Mouse (Mus musculus): Measurements from ENCODE around the gene Coq9.
A peak's percentile ranks its signal among the peaks of the same experiment; 100 is the strongest.
"Not testable (repeated sequence)": the region's sequence is repeated elsewhere in the genome, so short reads cannot be mapped to it uniquely, and the experiment has no call there.

Gene Coq9

GRCm38 (mm10) chr8:94821381-94821780 lies 16.7 kb upstream of the Coq9 start:
- DNase-seq (ENCODE audit: low spot score in 2 of 2) = no peak

- DNase-seq (ENCODE audit: low spot score in 2 of 2) = peak; percentile 34 to 54
Measured at GRCm38 (mm10) chr8:94822637-94823560, 15.2 kb upstream of the Coq9 start.

- DNase-seq (ENCODE audit: low spot score in 2 of 2) = no peak
Measured at GRCm38 (mm10) chr8:94825170-94825569, 13.0 kb upstream of the Coq9 start.

GRCm38 (mm10) chr8:94826210-94826609 lies 11.9 kb upstream of the Coq9 start:
- DNase-seq (ENCODE audit: low spot score in 2 of 2) = no peak

GRCm38 (mm10) chr8:94828284-94828683 lies 9.8 kb upstream of the Coq9 start:
- DNase-seq (ENCODE audit: low spot score in 2 of 2) = no peak

GRCm38 (mm10) chr8:94833901-94834405 lies 4.2 kb upstream of the Coq9 start:
- DNase-seq (ENCODE audit: low spot score in 2 of 2) = not testable (repeated sequence)

DNA sequence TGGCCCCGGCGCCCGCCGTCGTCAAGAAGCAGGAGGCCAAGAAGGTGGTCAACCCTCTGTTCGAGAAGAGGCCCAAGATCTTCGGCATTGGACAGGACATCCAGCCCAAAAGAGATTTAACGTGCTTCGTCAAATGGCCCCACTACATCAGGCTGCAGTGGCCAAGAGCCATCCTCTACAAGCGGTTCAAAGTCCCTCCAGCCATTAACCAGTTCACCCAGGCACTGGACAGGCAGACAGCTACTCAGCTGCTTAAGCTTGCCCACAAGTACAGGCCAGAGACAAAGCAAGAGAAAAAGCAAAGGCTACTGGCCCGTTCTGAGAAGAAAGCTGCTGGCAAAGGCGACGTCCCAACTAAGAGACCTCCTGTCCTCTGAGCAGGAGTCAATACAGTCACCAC lies 2.4 kb upstream of the Coq9 start:
- not testable (repeated sequence) for DNase-seq (ENCODE audit: low spot score in 2 of 2)

GRCm38 (mm10) chr8:94836456-94837240 lies 1.5 kb upstream of the Coq9 start:
- no peak for DNase-seq (ENCODE audit: low spot score in 2 of 2)

- peak; percentile 50 to 53 for DNase-seq (ENCODE audit: low spot score in 2 of 2)
Measured at GRCm38 (mm10) chr8:94838600-94838999, 479 bp downstream of the Coq9 start.

GRCm38 (mm10) chr8:94841183-94841582 lies 3.1 kb downstream of the Coq9 start:
- no peak for DNase-seq (ENCODE audit: low spot score in 2 of 2)

GRCm38 (mm10) chr8:94850049-94850448 lies 11.9 kb downstream of the Coq9 start:
- no peak for DNase-seq (ENCODE audit: low spot score in 2 of 2)

DNA sequence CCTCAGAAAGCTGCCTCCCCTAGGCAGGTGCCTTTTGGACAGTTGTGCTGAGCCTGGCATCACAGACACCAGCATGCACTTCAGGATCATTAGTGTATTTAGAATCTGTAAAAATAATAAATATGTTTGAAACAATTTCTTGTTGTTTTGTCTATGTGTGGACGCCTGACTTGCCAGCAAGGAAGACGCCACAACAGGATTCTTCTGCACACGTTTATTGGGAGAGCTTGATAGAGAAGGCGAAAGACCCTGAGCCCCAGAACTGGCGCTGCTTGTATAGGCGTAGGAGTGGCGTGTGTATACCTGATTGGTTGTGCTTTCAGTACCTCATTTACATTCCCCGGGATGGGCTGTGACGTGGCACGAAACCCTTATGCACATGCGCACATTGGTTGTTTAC lies 16.6 kb downstream of the Coq9 start:
- not testable (repeated sequence) for DNase-seq (ENCODE audit: low spot score in 2 of 2)

GRCm38 (mm10) chr8:94857011-94857345 lies 18.9 kb downstream of the Coq9 start:
- no peak for DNase-seq (ENCODE audit: low spot score in 2 of 2)

DNA sequence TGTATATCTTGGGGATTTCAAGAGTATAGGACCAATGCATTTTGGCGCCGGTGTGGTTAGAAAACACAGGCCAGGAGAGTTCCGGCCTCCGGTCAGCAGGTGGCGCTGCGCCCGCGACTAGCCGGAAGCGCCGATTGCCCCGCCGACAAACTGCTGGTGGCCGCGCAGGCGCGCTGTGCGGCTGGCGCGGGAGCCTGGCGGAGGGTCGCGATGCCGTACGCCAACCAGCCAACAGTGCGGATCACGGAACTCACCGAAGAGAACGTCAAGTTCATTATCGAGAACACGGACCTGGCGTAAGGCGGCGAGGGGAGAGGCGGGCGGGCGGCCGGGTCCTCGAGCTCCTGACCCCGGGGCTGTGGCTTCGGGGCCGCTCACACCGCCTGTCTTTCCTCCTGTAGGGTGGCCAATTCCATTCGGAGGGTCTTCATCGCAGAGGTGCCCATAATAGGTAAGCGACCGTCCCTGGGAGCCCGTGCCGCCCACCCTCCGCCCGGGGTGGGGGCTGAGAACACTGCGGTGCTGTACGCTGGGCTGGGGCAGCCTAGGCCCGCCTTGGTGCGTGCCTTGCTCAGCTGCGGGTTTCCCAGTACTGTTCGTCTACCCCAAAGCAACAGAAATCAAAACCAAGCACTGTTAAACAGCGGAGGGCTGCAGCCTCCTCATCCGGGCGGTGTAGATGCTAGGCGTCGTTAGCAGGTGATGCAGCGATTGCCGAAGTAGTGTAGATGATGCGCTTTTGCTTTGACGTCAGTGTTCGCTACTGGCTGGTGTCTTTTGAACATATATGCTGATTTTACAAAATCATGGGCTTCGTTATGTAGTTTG lies 19.4 kb downstream of the Coq9 start, which contains the start of gene Polr2c:
Gene Polr2c, plus strand, starts transcription at position 105 of the 828 bp plus-strand sequence.
- peak; percentile 88 to 95 for DNase-seq (ENCODE audit: low spot score in 2 of 2)

GRCm38 (mm10) chr8:94861352-94861910 lies 23.3 kb downstream of the Coq9 start:
- peak; percentile 46 to 74 for DNase-seq (ENCODE audit: low spot score in 2 of 2)

GRCm38 (mm10) chr8:94862487-94863220 lies 24.5 kb downstream of the Coq9 start:
- DNase-seq (ENCODE audit: low spot score in 2 of 2) = no peak

DNA sequence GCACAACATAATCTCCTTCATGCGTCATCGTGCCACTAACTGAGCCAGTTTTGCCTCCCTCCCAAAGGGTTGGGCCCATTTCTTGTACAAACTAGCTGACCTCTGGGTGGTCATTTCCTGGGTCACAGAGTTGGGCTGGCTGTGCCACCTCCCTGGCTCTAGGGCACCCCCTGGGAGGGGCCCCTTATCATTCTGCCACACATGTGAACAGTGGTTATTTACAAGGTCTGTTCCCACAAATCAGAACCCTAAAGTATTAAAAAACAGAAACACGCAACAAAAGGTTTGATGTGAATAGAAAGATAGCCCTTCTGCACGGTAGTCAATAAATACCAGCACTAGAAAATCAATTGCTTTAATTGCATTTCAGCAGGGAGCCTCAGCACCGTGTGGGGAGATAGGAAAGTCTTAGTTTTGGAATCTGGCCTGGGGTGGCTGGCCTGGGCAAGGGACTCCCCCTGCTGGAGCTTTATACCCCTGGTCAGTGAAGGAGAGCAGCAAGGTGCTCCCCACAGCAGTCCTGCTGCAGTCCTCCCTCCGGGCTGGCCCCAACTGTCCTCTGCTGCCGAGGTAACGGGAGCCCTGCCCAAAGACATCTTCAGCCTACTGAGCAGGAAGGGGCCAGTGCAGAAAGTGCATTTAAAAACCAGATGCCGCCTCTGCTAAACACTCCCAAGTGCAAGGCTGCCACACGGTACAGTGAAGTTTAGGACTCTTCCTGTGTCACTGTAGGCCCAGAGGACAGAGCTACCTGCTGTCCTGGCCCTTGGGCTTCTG lies 26.0 kb downstream of the Coq9 start:
- no peak for DNase-seq (ENCODE audit: low spot score in 2 of 2)

DNA sequence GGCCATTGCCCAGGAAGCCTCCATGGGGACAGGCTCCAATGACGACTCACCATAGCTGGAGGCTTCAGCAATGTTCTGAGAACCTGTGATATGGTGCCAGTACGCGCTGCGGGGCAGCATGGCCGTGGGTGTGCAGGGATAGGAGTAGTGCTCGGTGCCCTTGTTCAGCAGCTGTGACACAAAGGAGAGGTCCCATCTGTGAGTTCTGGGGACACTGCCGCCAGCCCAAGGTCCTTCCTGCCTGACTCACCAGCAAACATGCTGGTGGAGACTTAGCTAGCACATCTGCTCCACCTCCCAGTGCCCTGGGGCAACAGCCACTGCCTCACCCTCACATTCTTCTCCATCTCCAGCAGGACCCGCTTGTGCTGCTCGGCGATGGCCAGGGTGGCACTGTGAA lies 27.2 kb downstream of the Coq9 start:
- no peak for DNase-seq (ENCODE audit: low spot score in 2 of 2)

- DNase-seq (ENCODE audit: low spot score in 2 of 2) = no peak
Measured at GRCm38 (mm10) chr8:94866921-94867320, 28.8 kb downstream of the Coq9 start.

GRCm38 (mm10) chr8:94869146-94869545 lies 31.0 kb downstream of the Coq9 start:
- DNase-seq (ENCODE audit: low spot score in 2 of 2) = no peak

Data from spleen, postnatal 14 days (tissue).